8 mouse cellular contexts compared by ENCODE assay signal in the genomic region with DNA sequence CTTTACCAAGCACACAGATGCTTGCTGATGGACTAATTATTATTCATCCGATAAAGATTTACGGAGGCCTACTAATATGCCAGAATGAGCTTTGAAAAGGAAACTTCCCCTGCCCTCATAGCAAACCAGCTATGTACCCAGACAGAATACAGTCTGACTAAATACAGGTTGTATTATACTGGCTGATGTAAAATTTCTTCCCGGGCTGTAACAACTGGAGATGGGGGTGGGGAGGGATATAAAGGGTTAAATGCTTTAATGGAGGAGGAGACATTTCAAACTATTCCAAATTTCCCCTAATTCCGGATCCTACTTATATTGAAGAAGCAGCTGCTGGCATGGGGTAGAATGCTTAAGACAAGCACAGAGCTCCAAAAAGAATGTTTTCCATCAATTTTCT. TPM values are rescaled to one million over a fixed set of nuclear protein-coding genes. Genes with fewer than 3 reads are reported as not detected.
DNase-seq lines count a peak whose midpoint lies in the region; ATAC-seq and TF ChIP-seq lines count a peak whose summit lies in the region.

No protein-coding gene starts in this region.

- 88% methylated on average over 4 of the region's 4 CpGs for WGBS in heart, embryonic 10.5 days
- 89% methylated on average over 4 of the region's 4 CpGs for WGBS in hindbrain, embryonic 10.5 days
- 81% methylated on average over 4 of the region's 4 CpGs for WGBS in liver, embryonic 16.5 days (ENCODE audit: insufficient replicate concordance)

- no peaks in the 10 kb centered on the region for H3K4me1 ChIP-seq in heart, embryonic 10.5 days
- 0 out of 4 replicates have a peak, but pooled peaks cover 0 to 7% of the 10 kb centered on the region in 2 experiments for H3K4me1 ChIP-seq in CH12.LX (ENCODE audit: control insufficient read depth in 1 of 2, insufficient read depth in 2 of 2)
- H3K4me1 ChIP-seq in hindbrain, embryonic 10.5 days (replicated peaks), result 0 out of 2 replicates have a peak, but pooled peaks cover 16% of the 10 kb centered on the region
- peaks cover 5% of the 10 kb centered on the region for H3K4me1 ChIP-seq in liver, embryonic 16.5 days (ENCODE audit: control insufficient read depth, low read depth, low read length)

- peak overlapping the region; percentile 78 for H3K4me2 ChIP-seq in CH12.LX (ENCODE audit: insufficient read depth, low read depth, poor library complexity, severe bottlenecking)
- peak overlapping the region; percentile 74 for H3K4me2 ChIP-seq in liver, embryonic 16.5 days (ENCODE audit: low read depth, low read length)

- peak overlapping the region; percentile 61 for H3K4me3 ChIP-seq in heart, embryonic 10.5 days
- H3K4me3 ChIP-seq in CH12.LX (replicated peaks in 1 of 3; ENCODE audit: low read depth in 2 of 3, low read length in 2 of 3, poor library complexity in 1 of 3), result peak overlapping the region; percentile 52 to 71 (median 59)
- peak overlapping the region; percentile 55; the same call in 1 of the 2 replicates for H3K4me3 ChIP-seq in hindbrain, embryonic 10.5 days
- peak overlapping the region; percentile 72 for H3K4me3 ChIP-seq in liver, embryonic 16.5 days (ENCODE audit: low read depth, low read length)

- TF ChIP-seq POLR2A in CH12.LX (IDR thresholded peaks at IDR 0.05; ENCODE audit: low read depth, low read length), result no peak

- TF ChIP-seq EP300 in CH12.LX (IDR thresholded peaks at IDR 0.05; ENCODE audit: low read length), result no peak

- in situ Hi-C loops in CH12.LX (cut with MboI; ENCODE audit: low pct_ligation_motif_present, low pct_unique_long_range_greater_than_20kb, low sequenced_read_pairs), result no loop called here

- no peak for TF ChIP-seq RAD21 in CH12.LX (IDR thresholded peaks at IDR 0.05; ENCODE audit: low read depth, low read length)

- H3K79me2 ChIP-seq in CH12.LX (replicated peaks; ENCODE audit: control insufficient read depth, extremely low read depth, insufficient read depth, poor library complexity, severe bottlenecking), result 0 out of 2 replicates have a peak, but pooled peaks cover 4% of the 10 kb centered on the region

- no peak for TF ChIP-seq CTCF in CH12.LX (conservative IDR thresholded peaks at IDR 0.05 in 1 of 2, IDR thresholded peaks at IDR 0.05 in 1 of 2; ENCODE audit: low read depth in 2 of 2, low read length in 2 of 2)

- dilution Hi-C loops in CH12.LX (cut with MboI; ENCODE audit: extremely low pct_ligation_motif_present, extremely low pct_unique_long_range_greater_than_20kb, low sequenced_read_pairs), result no loop called here

- H3K36me3 ChIP-seq in heart, embryonic 10.5 days, result peaks cover 23% of the 10 kb centered on the region
- H3K36me3 ChIP-seq in CH12.LX (replicated peaks in 1 of 2; ENCODE audit: control insufficient read depth in 1 of 2, insufficient read depth in 1 of 2, low read length in 1 of 2), result peaks cover under 1 to 7% of the 10 kb centered on the region in 2 experiments
- H3K36me3 ChIP-seq in hindbrain, embryonic 10.5 days, result peaks cover 34% of the 10 kb centered on the region
- H3K36me3 ChIP-seq in liver, embryonic 16.5 days (ENCODE audit: control insufficient read depth, insufficient read depth), result peaks cover 8% of the 10 kb centered on the region

- H3K27ac ChIP-seq in heart, embryonic 10.5 days, result peak overlapping the region; percentile 90; the same call in 1 of the 2 replicates
- H3K27ac ChIP-seq in CH12.LX (ENCODE audit: insufficient read depth, low read depth), result peak overlapping the region; percentile 92; the same call in 1 of the 2 replicates
- peak overlapping the region; percentile 90; the same call in 1 of the 2 replicates for H3K27ac ChIP-seq in hindbrain, embryonic 10.5 days
- H3K27ac ChIP-seq in liver, embryonic 16.5 days (ENCODE audit: low read length), result peak overlapping the region; percentile 81; the same call in 1 of the 2 replicates

- H3K9ac ChIP-seq in CH12.LX (ENCODE audit: insufficient read depth, low read depth), result peak overlapping the region; percentile 98
- peak overlapping the region; percentile 73; the same call in 1 of the 2 replicates for H3K9ac ChIP-seq in liver, embryonic 16.5 days (ENCODE audit: low read depth, low read length)

- H3K9me3 ChIP-seq in heart, embryonic 10.5 days, result no peaks in the 10 kb centered on the region
- no peaks in the 10 kb centered on the region for H3K9me3 ChIP-seq in CH12.LX (replicated peaks; ENCODE audit: low read length)
- H3K9me3 ChIP-seq in hindbrain, embryonic 10.5 days, result no peaks in the 10 kb centered on the region
- no peaks in the 10 kb centered on the region for H3K9me3 ChIP-seq in liver, embryonic 16.5 days (replicated peaks; ENCODE audit: control insufficient read depth, low read length)

- no peak for DNase-seq in heart, embryonic 10.5 days (ENCODE audit: low spot score)
- DNase-seq in heart, postnatal 14 days, result no peak
- no peak for DNase-seq in CH12.LX (ENCODE audit: extremely low read depth)
- DNase-seq in hindbrain, embryonic 10.5 days (ENCODE audit: low spot score), result no peak
- no peak for DNase-seq in frontal cortex, adult 2 months (ENCODE audit: extremely low spot score in 1 of 2, low spot score in 1 of 2)
- no peak for DNase-seq in urinary bladder, postnatal 36 days (ENCODE audit: low spot score in 2 of 2)
- no peak for DNase-seq in T-cell, adult 2 months (ENCODE audit: low spot score)

- ATAC-seq in liver, embryonic 16.5 days (ENCODE audit: low read depth), result no peak

- H3K27me3 ChIP-seq in heart, embryonic 10.5 days (ENCODE audit: insufficient read depth, poor library complexity, severe bottlenecking), result no peaks in the 10 kb centered on the region
- no peaks in the 10 kb centered on the region for H3K27me3 ChIP-seq in CH12.LX (replicated peaks)
- H3K27me3 ChIP-seq in hindbrain, embryonic 10.5 days (ENCODE audit: insufficient read depth, poor library complexity, severe bottlenecking), result no peaks in the 10 kb centered on the region
- H3K27me3 ChIP-seq in liver, embryonic 16.5 days (ENCODE audit: control insufficient read depth, insufficient read depth, low read depth, low read length), result no peaks in the 10 kb centered on the region

- intact Hi-C loops in heart, postnatal 14 days (cut with DNase I), result no loop called here

TF ChIP-seq in CH12.LX, 34 proteins besides CTCF, POLR2A, EP300 and RAD21:
- TF ChIP-seq POLR2AphosphoS2 (IDR thresholded peaks at IDR 0.05; ENCODE audit: low read depth, low read length) (no peak), CHD2 (IDR thresholded peaks at IDR 0.05; ENCODE audit: low read length) (peak; percentile 25; the same call in 1 of the 2 replicates)

RNA-seq across cellular contexts. Expression of gene Zcchc13, which starts 14.9 kb away (rescaled TPM):
- not detected in 2 replicates for polyA plus RNA-seq in heart, embryonic 10.5 days (2016; fragmentation: Nextera tagmentation; extraction: Ambion mirVana)
- not detected for total RNA-seq in heart, postnatal 14 days (2021)
- total RNA-seq in CH12.LX (2012; rRNA removed) (0.71 and 1.7 TPM in 2 replicates), CH12.LX (2014; rRNA removed) (not detected in 2 replicates)
- polyA plus RNA-seq in CH12.LX (2012; ENCODE audit: insufficient read length, low read depth), result not detected in 2 replicates
- polyA plus RNA-seq in hindbrain, embryonic 10.5 days (2016; fragmentation: Nextera tagmentation; extraction: Ambion mirVana), result not detected in 2 replicates
- polyA plus RNA-seq in liver, embryonic 16.5 days (2015; fragmentation: Nextera tagmentation; extraction: Ambion mirVana), result not detected in 2 replicates
- 0.16 TPM in 1 of 2 replicates, not detected in the other for polyA plus RNA-seq in frontal cortex, adult 2 months (2012; rRNA removed)
